Mouse (Mus musculus): ENCODE data around the gene Irak3. TPM values are rescaled to one million over a fixed set of nuclear protein-coding genes. Genes with fewer than 3 reads are reported as not detected.

Gene Irak3
- polyA plus RNA-seq, 1 experiment: 10.3 TPM

DNA sequence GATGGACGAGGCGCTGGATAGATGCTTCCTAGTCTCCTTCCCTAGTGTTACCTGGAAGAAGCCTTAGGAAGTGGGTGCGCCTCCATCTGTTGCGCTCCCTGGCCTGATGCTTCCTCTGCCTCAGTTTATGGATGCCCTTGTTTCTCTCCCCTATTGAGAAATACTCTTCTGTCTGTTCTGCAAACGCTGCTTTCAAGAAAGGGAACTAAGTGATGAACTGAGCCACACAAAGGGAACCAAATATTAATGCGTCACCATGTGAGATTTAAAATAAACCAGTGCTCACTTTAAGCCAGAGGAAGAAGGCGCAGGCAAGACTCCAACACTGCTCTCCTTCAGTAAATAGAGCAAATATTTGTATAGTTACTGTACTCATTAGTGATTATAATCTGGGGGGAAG is 38.4 kb downstream of the Irak3 start:
- TF ChIP-seq CTCF (IDR thresholded peaks at IDR 0.05; ENCODE audit: low read depth, low read length) (no peak), POLR2A (IDR thresholded peaks at IDR 0.05; ENCODE audit: insufficient read depth, low read length) (no peak), EP300 (IDR thresholded peaks at IDR 0.05; ENCODE audit: insufficient read depth, low read depth, low read length) (no peak)

GRCm38 (mm10) chr10:120162840-120163239 is 39.1 kb downstream of the Irak3 start:
- no peaks in the 10 kb centered on the region for H3K9me3 ChIP-seq (replicated peaks; ENCODE audit: control insufficient read depth, insufficient read depth, low read length, poor library complexity, severe bottlenecking)
- peak; percentile 68; the same call in 1 of the 2 replicates for TF ChIP-seq EP300 (IDR thresholded peaks at IDR 0.05; ENCODE audit: insufficient read depth, low read depth, low read length)
- TF ChIP-seq POLR2A (IDR thresholded peaks at IDR 0.05; ENCODE audit: insufficient read depth, low read length): no peak
- peak overlapping the region; percentile 83 for H3K27ac ChIP-seq (ENCODE audit: insufficient read depth, low read length)
- H3K27me3 ChIP-seq (ENCODE audit: control insufficient read depth, insufficient read depth, low read length, poor library complexity, severe bottlenecking): no peaks in the 10 kb centered on the region
- H3K4me3 ChIP-seq (ENCODE audit: low read depth, low read length): peak overlapping the region; percentile 16
- peaks cover 4% of the 10 kb centered on the region for H3K4me1 ChIP-seq (ENCODE audit: control insufficient read depth, insufficient read depth, low read length)
- peak overlapping the region; percentile 62 for H3K9ac ChIP-seq (ENCODE audit: low read depth, poor library complexity, severe bottlenecking)
- peaks cover 9% of the 10 kb centered on the region for H3K36me3 ChIP-seq (ENCODE audit: control insufficient read depth, insufficient read depth, low read length, poor library complexity, severe bottlenecking)

More for the DNA sequence above, 38.4 kb downstream of the Irak3 start:
- Histone ChIP-seq H3K4me3 (ENCODE audit: low read depth, low read length) (no peak overlapping the region), H3K27me3 (ENCODE audit: control insufficient read depth, insufficient read depth, low read length, poor library complexity, severe bottlenecking) (no peaks in the 10 kb centered on the region), H3K9me3 (replicated peaks; ENCODE audit: control insufficient read depth, insufficient read depth, low read length, poor library complexity, severe bottlenecking) (no peaks in the 10 kb centered on the region), H3K36me3 (ENCODE audit: control insufficient read depth, insufficient read depth, low read length, poor library complexity, severe bottlenecking) (peaks cover 9% of the 10 kb centered on the region), H3K4me1 (ENCODE audit: control insufficient read depth, insufficient read depth, low read length) (peaks cover 4% of the 10 kb centered on the region), H3K27ac (ENCODE audit: insufficient read depth, low read length) (peak overlapping the region; percentile 82), H3K9ac (ENCODE audit: low read depth, poor library complexity, severe bottlenecking) (peak overlapping the region; percentile 46)

DNA sequence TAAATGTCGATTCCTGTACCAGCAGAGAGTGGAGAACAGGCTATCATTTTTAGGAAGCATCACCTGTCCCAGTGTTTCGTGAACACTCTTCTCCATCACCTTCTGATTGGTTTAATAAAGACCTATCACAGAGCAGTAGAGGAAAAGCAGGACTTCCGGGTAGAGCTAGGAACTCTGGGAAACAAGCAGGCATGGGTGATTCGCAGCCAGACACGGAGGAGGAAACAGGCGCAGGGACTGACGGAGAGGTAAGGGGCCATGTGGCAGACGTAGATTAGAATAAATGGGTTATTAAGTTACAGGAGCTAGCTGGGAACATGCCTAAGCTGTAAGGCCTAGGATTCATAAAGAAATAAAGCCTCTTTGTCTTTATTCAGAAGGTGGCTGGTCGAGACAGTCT is 41.4 kb downstream of the Irak3 start:
- TF ChIP-seq EP300 (IDR thresholded peaks at IDR 0.05; ENCODE audit: insufficient read depth, low read depth, low read length) (no peak), CTCF (IDR thresholded peaks at IDR 0.05; ENCODE audit: low read depth, low read length) (no peak), POLR2A (IDR thresholded peaks at IDR 0.05; ENCODE audit: insufficient read depth, low read length) (no peak)
- H3K4me3 ChIP-seq (ENCODE audit: low read depth, low read length): peak overlapping the region; percentile 46
- H3K27ac ChIP-seq (ENCODE audit: insufficient read depth, low read length): peak overlapping the region; percentile 49; the same call in 1 of the 2 replicates

DNA sequence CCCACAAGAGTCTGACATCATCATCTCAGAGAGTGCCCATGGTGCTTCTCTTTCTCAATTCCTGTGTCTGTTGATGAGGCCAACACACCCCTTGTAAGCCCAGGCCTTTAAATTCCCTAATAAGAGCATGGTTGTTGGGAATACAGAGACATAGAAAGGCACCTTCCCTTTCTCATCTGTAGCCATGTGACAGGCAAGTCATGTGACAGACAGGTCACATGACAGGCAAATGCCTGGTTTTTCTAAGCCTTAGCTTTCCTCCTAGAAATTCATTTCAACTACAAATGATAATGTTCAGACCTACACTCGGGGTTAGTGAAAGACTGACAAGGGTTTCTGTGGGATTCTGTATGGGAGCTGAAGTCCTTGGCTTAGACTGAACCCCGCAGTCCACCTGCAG is 48.0 kb downstream of the Irak3 start:
- TF ChIP-seq EP300 (IDR thresholded peaks at IDR 0.05; ENCODE audit: insufficient read depth, low read depth, low read length) (no peak), CTCF (IDR thresholded peaks at IDR 0.05; ENCODE audit: low read depth, low read length) (no peak), POLR2A (IDR thresholded peaks at IDR 0.05; ENCODE audit: insufficient read depth, low read length) (no peak)
- Histone ChIP-seq H3K27ac (ENCODE audit: insufficient read depth, low read length) (no peak overlapping the region), H3K4me3 (ENCODE audit: low read depth, low read length) (no peak overlapping the region), H3K9ac (ENCODE audit: low read depth, poor library complexity, severe bottlenecking) (no peak overlapping the region), H3K27me3 (ENCODE audit: control insufficient read depth, insufficient read depth, low read length, poor library complexity, severe bottlenecking) (no peaks in the 10 kb centered on the region), H3K36me3 (ENCODE audit: control insufficient read depth, insufficient read depth, low read length, poor library complexity, severe bottlenecking) (no peaks in the 10 kb centered on the region), H3K4me1 (ENCODE audit: control insufficient read depth, insufficient read depth, low read length) (no peaks in the 10 kb centered on the region), H3K9me3 (replicated peaks; ENCODE audit: control insufficient read depth, insufficient read depth, low read length, poor library complexity, severe bottlenecking) (peaks cover 15% of the 10 kb centered on the region)

More for the DNA sequence above, 41.4 kb downstream of the Irak3 start:
- peaks cover 9% of the 10 kb centered on the region for H3K36me3 ChIP-seq (ENCODE audit: control insufficient read depth, insufficient read depth, low read length, poor library complexity, severe bottlenecking)
- H3K27me3 ChIP-seq (ENCODE audit: control insufficient read depth, insufficient read depth, low read length, poor library complexity, severe bottlenecking): no peaks in the 10 kb centered on the region
- H3K9ac ChIP-seq (ENCODE audit: low read depth, poor library complexity, severe bottlenecking): peak overlapping the region; percentile 59
- peaks cover 4% of the 10 kb centered on the region for H3K4me1 ChIP-seq (ENCODE audit: control insufficient read depth, insufficient read depth, low read length)
- H3K9me3 ChIP-seq (replicated peaks; ENCODE audit: control insufficient read depth, insufficient read depth, low read length, poor library complexity, severe bottlenecking): no peaks in the 10 kb centered on the region

DNA sequence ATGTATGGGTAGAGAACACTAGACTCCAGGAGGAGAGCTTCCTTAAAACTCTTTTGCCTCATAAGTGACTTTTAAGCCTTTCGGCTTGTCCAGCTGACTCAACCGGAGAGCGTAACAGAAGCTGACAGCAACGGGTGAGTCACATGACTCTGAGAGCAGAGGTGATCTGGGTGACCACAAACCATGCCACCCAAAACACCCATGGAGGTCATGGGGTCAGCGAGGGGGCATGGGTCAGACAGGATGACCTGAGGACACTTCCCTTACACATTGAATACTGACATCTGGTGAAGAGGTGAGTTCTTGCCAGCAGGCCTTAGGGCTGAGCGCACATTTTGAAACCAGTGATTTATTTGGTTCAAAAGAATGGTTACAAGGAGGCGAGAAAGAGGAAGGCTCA is 50.3 kb downstream of the Irak3 start:
- Histone ChIP-seq H3K27me3 (ENCODE audit: control insufficient read depth, insufficient read depth, low read length, poor library complexity, severe bottlenecking) (no peaks in the 10 kb centered on the region), H3K9me3 (replicated peaks; ENCODE audit: control insufficient read depth, insufficient read depth, low read length, poor library complexity, severe bottlenecking) (peaks cover 15% of the 10 kb centered on the region), H3K27ac (ENCODE audit: insufficient read depth, low read length) (no peak overlapping the region), H3K36me3 (ENCODE audit: control insufficient read depth, insufficient read depth, low read length, poor library complexity, severe bottlenecking) (no peaks in the 10 kb centered on the region), H3K9ac (ENCODE audit: low read depth, poor library complexity, severe bottlenecking) (no peak overlapping the region), H3K4me1 (ENCODE audit: control insufficient read depth, insufficient read depth, low read length) (no peaks in the 10 kb centered on the region), H3K4me3 (ENCODE audit: low read depth, low read length) (no peak overlapping the region)
- TF ChIP-seq CTCF (IDR thresholded peaks at IDR 0.05; ENCODE audit: low read depth, low read length) (no peak), EP300 (IDR thresholded peaks at IDR 0.05; ENCODE audit: insufficient read depth, low read depth, low read length) (no peak), POLR2A (IDR thresholded peaks at IDR 0.05; ENCODE audit: insufficient read depth, low read length) (no peak)

DNA sequence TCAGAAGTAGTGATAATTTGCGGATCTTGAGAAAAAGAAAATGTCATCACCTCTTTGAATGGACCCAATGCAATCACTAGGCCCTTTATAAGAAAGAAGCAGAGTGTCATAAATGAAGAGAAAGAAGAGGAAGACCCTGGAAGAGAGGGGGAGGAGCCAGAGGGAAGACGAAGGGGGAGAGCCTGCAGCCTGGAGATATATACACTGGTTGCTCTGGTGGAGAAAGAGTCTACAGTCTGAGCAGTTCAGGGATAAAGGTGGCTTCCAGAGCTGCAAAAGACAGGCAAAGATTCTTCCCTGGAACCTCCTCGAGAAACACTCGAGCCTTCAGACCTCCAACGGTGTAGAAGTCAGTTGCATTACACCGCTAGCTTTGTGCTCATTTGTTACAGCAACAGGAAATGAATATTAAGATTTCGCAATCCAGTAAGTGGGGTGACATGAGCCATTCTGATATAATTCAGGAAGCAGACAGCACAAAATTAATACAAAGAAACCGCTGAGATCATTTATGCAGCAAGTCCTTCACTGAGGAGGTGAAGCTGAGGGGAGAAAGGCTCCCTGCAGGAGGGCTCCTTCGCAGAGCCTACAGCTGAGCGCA is 60.9 kb downstream of the Irak3 start:
- Histone ChIP-seq H3K27me3 (ENCODE audit: control insufficient read depth, insufficient read depth, low read length, poor library complexity, severe bottlenecking) (no peaks in the 10 kb centered on the region), H3K4me3 (ENCODE audit: low read depth, low read length) (no peak overlapping the region), H3K27ac (ENCODE audit: insufficient read depth, low read length) (no peak overlapping the region), H3K36me3 (ENCODE audit: control insufficient read depth, insufficient read depth, low read length, poor library complexity, severe bottlenecking) (peaks cover 11% of the 10 kb centered on the region), H3K9ac (ENCODE audit: low read depth, poor library complexity, severe bottlenecking) (no peak overlapping the region), H3K4me1 (ENCODE audit: control insufficient read depth, insufficient read depth, low read length) (no peaks in the 10 kb centered on the region), H3K9me3 (replicated peaks; ENCODE audit: control insufficient read depth, insufficient read depth, low read length, poor library complexity, severe bottlenecking) (no peaks in the 10 kb centered on the region; the same call in 1 of the 2 replicates)
- TF ChIP-seq POLR2A (IDR thresholded peaks at IDR 0.05; ENCODE audit: insufficient read depth, low read length) (no peak), EP300 (IDR thresholded peaks at IDR 0.05; ENCODE audit: insufficient read depth, low read depth, low read length) (no peak), CTCF (IDR thresholded peaks at IDR 0.05; ENCODE audit: low read depth, low read length) (no peak)

Data from ES-Bruce4 (cell line).